Mouse (Mus musculus) T-helper 2 cell (primary cell): ENCODE measurements around the gene Capn9.

Experiments used
- in situ Hi-C: fragments of 300-600 bp; cut with MboI, MseI; formaldehyde crosslinking; loops from one replicate; pipeline ENCODE4 v1.15.1; 2025; ENCODE audit warnings: high pct_unique_total_duplicates

Gene Capn9

DNA sequence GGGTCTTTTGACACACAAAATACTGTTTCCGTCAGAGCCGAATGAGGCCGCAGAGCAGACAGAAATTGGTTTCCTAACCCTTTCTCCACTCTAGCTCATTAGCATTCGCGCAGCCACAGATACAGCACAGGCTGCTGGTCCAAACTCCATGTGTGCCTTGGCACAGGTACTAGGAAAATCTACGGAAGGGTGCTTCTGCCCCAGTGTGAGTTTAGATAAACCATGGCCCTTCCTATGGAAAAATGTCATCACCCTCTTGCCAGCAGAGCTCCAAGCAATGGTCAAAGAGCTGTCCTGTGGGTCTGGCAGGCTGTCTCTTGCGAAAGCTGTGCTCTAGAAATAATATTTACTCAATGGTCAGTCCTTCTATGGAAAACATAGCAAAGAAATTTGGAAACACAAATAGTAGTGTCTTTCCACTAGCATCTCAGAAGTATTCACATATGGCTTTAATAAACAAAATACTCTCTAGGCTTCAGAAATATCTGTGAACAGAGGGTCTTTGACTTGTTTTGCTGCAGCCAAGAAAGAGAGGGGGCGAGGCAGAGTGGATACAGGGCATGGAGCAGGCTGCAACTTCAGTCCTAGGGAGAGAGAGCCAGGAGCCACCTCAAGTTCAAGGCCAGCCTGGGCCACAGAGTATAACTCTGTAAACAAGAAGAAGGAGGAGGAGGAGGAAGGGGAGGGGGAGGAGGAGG, 4.0 kb upstream of the Capn9 start:
- in situ Hi-C loops = loop anchor here (10.0 kb wide), 1 partner anchor 167 kb away; no protein-coding TSS in a partner anchor

DNA sequence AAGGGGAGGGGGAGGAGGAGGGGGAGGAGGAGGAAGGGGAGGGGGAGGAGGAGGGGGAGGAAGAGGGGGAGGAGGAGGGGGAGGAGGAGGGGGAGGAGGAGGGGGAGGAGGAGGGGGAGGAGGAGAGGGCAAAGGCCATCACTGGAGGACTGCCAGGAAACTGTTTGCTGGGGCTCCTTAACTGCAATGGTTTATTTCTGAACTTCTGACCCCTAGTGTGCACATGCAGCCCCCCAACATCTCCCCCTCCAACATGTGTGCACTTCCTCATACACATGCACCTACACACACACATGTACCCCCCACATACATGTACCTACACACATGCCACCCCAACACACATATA, 3.5 kb upstream of the Capn9 start:
- in situ Hi-C loops = loop anchor here (10.0 kb wide), 1 partner anchor 168 kb away; no protein-coding TSS in a partner anchor

DNA sequence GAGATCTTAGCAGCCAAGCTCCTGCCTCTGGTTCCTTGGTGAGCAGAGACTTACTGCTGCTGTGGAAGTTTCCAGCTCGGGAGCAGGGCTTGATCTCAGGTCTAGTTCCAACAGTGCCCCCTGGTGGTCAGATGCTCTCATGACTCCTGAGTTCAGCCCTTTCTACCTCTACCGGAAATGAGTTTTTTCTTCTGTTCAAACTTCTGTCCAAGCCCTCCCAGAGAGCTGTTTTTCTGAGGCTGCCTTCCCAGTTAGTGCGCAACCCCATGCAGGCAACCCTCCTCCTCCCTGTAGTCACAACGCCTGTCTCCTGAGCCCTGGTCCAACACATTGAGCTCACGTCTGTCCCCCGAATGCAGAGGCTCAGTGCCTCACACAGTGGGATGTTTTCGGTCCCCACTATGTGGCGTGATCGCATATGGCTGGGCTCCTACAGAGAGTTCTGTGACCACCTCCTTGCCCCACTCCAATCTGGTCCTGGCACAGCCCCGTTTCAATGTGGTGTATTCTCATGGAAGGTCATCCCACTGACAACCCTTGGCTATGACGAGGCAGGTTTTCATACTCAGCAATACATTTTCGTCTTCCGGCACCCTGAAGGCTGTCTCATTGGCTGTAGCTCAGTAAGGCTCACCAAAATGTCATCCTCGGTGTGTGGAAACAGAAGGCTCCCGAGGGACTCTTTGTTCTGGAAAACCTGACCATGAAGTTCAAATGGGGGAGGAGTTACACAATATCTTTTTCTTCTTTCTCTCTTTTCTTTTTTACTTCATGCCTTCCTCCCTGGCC, 2.2 kb upstream of the Capn9 start:
- in situ Hi-C loops = loop anchor here (10.0 kb wide), 1 partner anchor 169 kb away; no protein-coding TSS in a partner anchor

DNA sequence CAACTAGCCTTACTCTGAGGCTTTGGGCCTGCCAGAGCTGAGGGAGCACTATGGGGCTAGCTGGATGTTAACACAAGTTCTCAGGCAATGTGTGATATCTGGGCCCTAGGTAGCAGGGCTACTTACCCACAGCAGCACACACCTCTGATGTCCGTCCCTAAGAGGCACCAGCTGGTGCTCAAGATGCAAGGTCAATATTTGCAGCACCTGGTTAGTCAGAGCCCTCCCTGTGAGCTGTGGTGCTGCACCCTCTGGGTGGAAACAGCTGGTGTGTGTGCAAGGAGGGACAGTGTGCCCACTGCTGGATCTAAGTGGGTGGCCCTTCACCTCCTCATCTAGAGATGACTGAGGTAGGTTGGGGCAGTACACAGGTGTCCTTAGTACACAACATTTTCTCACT, 840 bp downstream of the Capn9 start:
- in situ Hi-C loops = loop anchor here (10.0 kb wide), 1 partner anchor 172 kb away; no protein-coding TSS in a partner anchor

DNA sequence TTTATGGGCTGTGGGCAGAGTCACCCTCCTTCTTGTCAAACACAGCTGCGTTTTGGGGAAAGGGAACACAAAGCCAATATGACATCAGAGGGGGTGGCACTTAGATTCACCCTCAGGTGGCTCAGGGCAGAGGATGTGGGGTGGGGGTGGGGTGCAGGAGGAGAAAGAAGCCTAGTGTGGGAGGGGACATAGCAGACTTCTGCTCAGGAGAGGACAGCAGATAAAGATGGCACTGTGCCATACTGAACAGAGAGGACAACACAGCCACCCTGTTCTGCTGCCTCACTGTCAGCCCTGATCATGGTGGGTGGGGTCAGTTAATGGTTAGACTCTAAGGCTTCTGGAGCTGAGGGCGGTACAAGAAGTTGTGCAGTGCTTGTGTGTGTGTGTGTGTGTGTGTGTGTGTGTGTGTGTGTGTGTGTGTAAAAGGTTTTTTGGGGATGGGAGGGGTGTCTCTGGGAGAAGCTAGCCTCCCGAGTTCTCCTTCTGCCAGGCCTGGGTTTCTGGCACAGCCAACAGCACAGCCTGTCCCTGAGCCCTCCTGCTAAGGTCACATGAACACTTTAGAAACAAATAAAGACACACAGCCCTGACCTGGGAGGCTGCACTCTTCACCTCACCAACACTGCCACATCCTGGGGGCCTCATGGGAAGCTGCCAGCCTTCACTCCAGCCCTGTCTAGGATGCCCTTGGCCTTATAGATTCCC, 10.0 kb downstream of the Capn9 start:
- in situ Hi-C loops = no loop called here

DNA sequence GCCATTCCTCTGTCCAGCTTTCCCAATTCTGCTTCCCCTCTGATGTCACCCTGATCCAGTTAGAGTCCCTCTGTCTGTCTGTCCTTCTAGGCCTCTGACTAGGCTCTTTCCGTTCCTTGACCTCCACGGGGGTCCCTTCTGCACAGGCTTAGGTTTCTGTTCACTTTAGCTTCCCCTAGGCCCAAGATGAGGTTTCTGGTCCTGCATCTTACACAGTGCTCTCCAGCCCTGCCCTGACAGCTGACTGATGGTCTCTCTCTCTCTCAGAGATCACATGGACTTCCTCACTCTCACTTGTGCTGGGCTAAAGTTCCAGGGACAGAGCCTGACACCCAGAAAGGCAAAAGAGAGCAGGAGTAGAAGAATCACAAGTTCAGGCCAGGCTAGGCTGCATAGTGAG, 10.6 kb downstream of the Capn9 start:
- in situ Hi-C loops = no loop called here

DNA sequence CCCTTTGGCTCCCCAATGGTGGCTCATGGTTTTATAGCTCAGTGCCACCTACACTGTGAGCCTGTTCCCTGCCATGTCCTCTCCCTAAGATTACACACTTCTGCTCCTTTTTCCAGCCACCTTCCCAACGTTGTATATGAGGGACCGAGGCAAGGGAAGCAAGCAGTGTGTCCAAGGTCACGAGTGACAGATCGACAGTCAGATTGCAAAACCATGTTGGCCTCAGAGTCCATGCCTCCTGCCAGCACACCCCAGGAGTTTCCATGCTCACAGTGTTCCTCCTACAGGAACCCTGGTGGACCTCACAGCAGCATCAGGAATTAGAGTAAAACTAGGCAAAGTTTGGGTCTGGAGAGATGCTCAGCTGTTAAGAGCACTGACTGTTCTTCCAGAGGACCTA, 13.5 kb downstream of the Capn9 start:
- in situ Hi-C loops = no loop called here

DNA sequence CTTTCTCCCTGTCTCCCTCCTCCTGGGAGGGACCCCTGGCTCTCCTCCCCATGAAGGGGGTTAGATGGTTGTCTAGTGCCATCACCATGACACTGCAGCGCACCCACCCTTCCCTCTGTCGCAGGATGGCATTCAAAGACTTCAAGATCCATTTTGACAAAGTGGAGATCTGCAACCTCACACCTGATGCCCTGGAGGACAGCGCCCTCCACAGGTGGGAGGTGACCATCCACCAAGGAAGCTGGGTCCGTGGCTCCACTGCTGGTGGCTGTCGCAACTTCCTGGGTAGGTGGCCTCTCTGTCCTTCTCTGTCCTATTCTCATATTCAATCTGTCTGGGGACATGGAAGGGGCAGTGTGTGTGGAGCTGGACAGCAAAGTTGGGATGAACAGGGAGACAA, 28.2 kb downstream of the Capn9 start:
- in situ Hi-C loops = no loop called here

DNA sequence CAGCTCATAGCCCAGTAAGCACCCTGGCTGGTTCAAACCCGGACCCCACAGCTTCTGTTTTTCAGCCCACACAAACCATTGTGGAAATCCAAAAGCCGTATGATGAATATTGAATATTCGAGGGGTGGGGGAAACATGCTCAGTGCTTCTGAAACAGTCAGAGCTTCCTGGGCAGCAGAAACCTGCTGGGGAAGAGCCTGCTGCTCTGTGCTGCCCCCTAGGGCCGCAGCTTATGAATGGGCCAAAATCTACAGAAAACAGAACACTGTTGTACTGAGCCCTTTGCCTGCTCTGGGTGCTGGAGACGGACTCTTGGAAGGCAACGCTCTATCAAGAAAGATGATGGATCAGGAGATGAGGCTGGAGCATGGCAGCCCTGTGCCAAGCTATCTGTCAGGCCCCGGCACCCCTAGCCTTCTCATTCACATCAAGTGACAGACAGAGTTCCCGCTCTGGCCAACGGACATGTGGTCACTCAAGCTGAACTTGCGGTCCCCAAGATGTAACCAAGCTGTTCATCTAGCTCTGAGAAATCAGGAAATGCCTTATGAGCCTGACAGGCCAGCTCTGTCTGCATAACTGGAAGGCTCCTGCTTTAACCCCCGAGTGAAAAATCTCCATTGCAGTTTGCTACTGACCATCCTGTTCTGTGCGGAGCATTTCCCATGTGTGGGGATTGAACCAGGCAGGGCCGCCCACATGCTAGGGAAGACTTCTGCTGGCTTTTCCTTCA, 32.5 kb downstream of the Capn9 start:
- in situ Hi-C loops = no loop called here

DNA sequence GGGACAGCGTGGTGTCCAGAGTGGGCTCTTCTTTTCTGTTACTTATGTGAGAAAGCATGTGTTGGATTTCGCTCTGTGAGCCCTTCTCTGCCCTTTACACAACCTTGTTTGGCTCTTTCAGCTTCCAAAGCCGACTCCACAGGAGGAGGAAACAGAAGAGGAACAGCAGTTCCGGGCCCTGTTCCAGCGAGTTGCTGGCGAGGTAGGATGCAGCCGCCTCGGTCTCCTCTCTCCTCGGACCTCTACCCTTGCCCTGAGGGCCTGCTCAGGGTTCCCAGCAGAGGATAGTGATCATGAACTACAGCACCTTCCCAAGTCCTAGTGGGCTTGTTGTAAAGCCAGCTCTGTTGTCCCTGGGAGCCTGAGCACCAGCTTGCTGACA, 33.1 kb downstream of the Capn9 start:
- in situ Hi-C loops = no loop called here

DNA sequence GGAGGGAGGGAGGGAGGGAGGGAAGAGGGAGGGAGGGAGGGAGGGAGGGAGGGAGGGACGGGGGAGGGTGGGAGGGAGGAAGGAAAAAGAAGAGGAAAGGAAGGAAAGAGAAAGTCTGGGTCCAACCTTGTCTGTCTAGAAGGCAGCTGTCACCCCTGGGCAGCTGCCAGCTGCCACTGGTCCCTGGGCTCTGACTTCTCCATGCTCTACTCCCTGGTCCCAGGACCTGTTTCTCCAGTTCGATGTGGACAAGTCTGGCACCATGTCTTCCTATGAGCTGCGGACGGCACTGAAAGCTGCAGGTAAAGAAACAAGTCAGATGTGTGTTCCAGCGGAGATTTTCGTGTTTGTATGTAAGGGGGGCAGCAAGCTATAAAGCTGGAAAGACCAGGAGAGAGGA, 38.4 kb downstream of the Capn9 start:
- in situ Hi-C loops = no loop called here

DNA sequence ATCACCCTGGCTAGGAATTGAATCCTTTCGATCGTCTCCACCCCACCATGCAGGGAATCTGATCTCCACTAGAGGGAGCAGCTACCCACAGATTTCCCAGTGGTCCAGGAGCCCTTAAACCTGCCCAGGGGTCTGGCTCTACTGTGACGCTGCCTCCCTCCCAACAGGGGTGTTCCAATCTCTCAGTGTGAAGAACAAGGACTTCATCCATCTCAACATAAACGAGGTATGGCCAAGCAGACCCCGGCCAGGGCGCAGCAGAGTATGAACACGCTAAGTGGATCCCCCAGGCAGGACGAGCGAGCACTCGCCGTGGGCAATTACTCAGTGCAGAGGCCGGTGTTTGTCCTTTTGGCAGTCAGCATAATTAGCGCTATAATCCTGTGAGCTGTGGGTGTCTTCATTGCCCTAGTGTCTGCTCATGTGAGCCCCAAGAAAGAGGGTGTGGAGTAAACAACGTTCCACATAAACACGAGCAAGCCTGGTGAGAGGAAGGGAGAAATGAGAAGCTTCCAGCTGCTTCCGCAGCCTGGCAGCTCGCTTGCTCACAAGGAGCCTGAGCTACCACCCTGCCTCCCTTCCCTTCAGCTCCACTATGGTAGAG, 41.5 kb downstream of the Capn9 start:
- in situ Hi-C loops = loop anchor here (5.0 kb wide), 2 partner anchors 45 to 145 kb away; partner anchors contain the start of gene 2310022B05Rik

DNA sequence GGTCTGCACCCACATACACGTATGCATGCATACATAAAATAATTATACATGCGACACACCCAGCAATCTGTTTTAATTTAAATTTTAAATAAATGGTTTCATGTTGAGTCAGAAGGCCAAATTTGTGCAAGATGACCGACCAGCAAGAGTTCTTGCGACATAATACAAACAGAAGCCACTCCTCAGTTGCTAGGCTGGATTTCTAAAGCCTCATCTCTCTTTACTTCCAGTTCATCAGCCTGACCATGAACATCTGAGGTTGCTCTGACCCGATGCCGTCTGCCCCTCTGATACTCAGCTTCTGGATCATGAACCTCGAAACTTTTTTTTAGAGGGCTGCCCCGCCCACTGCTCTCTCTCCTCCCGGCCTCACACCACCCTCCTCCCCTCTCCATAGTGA, 42.3 kb downstream of the Capn9 start:
- in situ Hi-C loops = loop anchor here (5.0 kb wide), 2 partner anchors 44 to 144 kb away; partner anchors contain the start of gene 2310022B05Rik

DNA sequence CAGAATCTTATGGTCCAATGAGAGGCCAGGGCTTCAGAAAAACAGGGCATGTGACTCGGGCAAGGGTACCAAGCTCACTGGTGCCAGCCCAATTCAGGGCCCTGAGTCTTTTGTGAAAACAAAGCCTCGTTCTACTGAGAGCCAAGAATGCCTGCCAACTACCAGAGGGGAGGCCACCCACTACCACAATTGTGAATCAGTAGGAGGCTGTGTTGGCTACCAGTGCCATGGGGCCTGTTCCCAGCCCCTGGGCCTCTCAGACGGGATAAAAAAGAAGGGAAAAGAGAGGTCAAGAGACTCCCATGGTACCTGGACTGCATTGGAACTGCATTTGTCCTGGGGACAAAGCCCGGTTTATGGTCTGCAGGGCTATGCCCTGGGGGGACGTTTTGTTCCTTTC, 45.3 kb downstream of the Capn9 start:
- in situ Hi-C loops = no loop called here

DNA sequence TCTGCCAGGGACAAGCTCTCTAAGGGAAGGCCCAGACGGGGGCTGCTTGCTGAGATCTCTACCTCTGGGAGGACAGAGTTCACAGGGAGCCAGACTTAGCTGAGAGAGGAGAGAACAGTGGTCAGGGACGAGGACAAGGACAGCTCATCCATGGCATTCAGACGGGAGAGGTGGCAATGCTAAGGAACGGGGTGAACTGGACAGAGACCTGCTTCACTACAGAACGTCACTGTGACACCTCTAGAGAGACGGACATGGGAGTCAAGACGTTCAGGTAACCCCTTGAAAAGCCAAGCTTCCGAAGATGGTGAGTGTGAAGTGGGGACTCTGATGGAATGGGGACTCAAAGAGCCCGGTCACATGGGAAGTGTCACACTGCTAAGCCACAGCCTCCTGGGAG, 50.3 kb downstream of the Capn9 start:
- in situ Hi-C loops = no loop called here

DNA sequence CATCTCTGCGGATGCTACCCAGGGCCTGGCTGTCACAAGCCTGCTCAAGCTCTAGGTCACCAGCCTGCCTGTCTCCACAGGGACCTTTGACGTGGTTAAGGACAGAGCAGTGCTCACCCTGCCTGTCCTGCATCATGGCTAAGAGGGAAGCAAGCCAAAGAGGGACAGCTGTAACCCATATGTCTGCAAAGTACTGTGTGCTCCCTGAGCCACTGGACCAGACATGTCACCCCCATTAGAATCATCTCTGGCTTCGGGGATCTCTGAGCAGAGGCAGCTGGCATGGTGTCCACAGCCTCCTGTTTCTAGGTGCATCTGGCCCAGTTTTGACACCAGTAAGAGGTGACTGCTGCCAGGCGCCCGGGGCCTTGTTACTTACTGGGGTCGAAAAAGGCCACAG, 54.6 kb downstream of the Capn9 start:
- in situ Hi-C loops = no loop called here

DNA sequence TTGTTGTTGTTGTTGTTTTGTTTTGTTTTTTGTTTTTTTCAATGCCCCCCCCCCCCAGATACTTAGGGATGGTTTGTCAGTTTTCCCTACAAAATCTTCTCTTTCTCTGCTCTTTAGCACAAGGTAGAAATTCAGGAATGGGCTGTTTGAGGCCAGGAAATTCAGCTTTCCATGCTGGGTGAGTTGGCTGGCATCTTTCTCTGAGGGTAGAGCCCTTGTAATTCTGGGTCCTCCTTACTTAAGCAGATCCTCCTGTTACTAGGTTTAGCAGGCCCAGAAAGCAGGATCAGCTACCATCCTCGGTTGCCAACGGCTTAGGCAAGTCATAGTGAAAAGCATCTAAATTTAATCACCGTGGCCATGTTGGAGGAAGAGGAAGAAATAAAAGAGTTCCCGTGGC, 55.0 kb downstream of the Capn9 start:
- in situ Hi-C loops = no loop called here

DNA sequence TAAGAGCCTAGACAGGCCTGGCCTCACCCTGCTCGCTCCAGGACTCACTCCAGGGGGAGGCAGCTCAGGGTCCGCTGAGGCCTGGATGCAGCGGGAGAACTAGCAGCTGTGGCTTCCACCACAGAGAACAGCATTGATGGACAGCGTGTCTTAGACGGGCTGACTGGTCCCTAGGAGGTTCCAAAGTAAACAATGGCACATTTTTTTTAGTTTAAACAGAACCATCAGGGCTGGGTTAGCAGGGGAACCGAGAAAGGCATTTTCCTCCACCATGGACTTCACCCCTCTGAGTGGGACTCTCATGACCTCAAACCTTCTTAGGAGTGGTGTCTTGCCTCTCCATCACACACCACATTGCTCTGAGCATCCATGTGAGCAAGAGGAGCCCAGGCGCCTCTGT, 56.1 kb downstream of the Capn9 start:
- in situ Hi-C loops = no loop called here

DNA sequence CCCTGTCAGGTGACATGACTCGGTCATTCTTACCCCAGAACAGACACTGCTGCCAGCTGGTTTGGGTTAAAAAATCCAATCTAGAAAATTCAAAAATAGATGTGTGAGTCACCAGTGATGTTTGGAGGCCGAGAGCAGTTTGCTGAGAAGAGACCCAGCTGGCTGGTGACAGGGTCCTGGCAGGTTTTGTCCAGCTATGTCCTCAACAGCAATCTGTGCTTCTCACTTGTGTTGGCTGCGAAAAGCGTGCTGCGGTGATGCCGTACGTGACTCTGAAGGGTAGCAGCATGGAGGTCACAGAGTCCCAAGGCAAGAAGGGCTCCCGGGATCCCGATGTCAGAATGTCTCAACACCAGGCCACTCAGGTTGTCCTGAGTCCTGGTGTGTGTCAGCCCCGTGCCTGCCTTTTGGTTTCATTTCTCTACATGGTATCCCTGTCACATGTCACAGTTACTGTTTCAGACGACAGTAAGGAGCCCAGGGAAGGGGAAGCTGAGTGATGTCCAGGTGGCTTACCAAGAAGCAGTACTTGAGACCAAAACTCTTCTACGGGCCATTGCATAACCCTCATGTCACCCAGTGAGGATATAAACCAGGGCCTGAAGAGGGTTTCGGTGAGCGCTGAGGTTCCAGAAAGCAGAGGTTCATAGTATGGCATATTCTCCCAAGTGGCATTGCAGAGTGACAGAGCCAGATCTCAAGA, 57.2 kb downstream of the Capn9 start:
- in situ Hi-C loops = no loop called here

DNA sequence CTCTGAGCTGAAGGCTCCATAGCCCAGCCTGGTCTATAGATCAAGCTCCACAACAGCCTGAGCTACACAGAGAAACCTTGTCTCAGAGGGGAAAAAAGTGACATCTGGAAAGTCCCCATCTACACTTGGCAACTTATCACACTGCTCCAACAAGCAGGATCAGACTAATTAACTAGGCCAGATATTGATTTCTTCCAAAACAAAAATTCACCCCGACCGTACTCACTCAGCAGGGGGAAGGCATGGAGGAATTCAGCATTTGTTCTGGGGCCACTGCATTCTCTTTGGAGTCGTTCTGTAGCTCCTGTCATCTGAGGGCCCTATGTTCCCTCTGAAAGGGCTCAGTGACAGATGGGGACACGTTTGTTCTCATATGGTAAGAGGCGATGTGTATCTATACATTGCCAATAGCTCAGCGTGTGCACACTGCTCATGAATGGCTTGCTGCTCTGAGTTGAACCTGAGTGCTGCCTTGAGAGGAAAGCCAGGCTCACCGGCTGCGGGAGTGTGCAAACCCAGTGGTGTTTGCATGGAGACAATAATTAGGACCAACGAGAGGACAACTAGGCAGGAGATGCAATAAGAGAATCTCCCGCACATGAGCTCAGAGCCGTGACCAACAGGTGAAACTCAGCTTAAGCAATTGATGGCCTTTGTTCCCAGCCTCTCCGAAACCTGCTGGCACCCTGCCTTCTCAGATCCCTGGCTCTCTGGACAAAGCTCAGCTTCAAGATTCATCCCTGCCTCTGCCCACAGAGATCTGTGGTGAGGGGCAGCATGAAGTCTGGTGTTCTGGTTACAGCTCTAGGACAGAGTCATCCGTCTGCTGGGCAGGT, 58.7 kb downstream of the Capn9 start:
- in situ Hi-C loops = no loop called here
